In the genomic region with DNA sequence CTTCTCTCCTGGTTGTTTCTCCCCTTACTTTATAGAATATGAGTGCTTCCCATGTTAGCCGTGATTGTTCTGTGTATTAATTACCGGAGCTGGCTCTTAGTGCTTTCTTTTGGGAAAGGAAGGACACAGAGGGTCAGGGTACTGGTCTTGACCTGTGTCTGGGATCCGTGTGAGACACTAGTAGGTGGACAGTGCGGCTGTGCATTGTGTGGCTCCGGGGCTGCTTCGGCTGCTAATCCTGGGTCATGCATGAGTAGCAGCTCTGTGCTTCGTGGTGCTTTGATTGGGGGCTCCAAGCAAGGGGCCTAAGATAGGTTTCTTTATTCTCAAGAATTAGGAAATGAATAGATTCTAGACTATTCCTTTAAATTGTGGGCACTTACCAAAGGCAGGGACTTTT, we compare ENCODE assay signal across 15 mouse cellular contexts.
DNase-seq lines count a peak whose midpoint lies in the region; ATAC-seq lines count a peak whose summit lies in the region.
"Had no signal": no experiment of that assay in that cellular context is flagged by ENCODE, and none has a peak within 500 bp of the region (broad histone marks: within the 10 kb centered on the region; RNA-seq: fewer than 3 reads in every experiment).

No protein-coding gene starts in this region.

- ATAC-seq in forebrain, embryonic 13.5 days = no peak
- ATAC-seq in forebrain, embryonic 11.5 days (replicated peaks; ENCODE audit: low FRiP score) = no peak
- ATAC-seq in megakaryocyte, adult 5-6 weeks (ENCODE audit: poor library complexity, severe bottlenecking) = no peak
- ATAC-seq in midbrain, embryonic 12.5 days (ENCODE audit: low FRiP score, low read depth) = peak; percentile 68; the same call in 1 of the 2 replicates
- ATAC-seq in intestine, embryonic 15.5 days = no peak
- ATAC-seq: activated CD4-positive, CD25-positive, alpha-beta regulatory T cell, adult 4 months had no signal

- H3K4me3 ChIP-seq in forebrain, embryonic 13.5 days = no peak overlapping the region
- no peak overlapping the region for H3K4me3 ChIP-seq in forebrain, embryonic 11.5 days (ENCODE audit: low read depth, low read length)
- H3K4me3 ChIP-seq in megakaryocyte, embryonic 14.5 days (replicated peaks) = peak overlapping the region; percentile 18
- no peak overlapping the region for H3K4me3 ChIP-seq in midbrain, embryonic 12.5 days
- H3K4me3 ChIP-seq in intestine, embryonic 15.5 days (replicated peaks) = no peak overlapping the region
- H3K4me3 ChIP-seq: erythroblast, embryonic 14.5 days; liver, embryonic 13.5 days had no signal

- H3K27me3 ChIP-seq in forebrain, embryonic 13.5 days = no peaks in the 10 kb centered on the region
- H3K27me3 ChIP-seq in forebrain, embryonic 11.5 days (ENCODE audit: control insufficient read depth, insufficient read depth, low read length) = no peaks in the 10 kb centered on the region
- no peaks in the 10 kb centered on the region for H3K27me3 ChIP-seq in megakaryocyte, embryonic 14.5 days (replicated peaks)
- H3K27me3 ChIP-seq in midbrain, embryonic 12.5 days = no peaks in the 10 kb centered on the region
- no peaks in the 10 kb centered on the region for H3K27me3 ChIP-seq in intestine, embryonic 15.5 days (replicated peaks)
- H3K27me3 ChIP-seq: liver, embryonic 13.5 days had no signal

- H3K9ac ChIP-seq in forebrain, embryonic 13.5 days = no peak overlapping the region
- H3K9ac ChIP-seq in forebrain, embryonic 11.5 days (ENCODE audit: low read length) = no peak overlapping the region
- no peak overlapping the region for H3K9ac ChIP-seq in midbrain, embryonic 12.5 days (replicated peaks)
- H3K9ac ChIP-seq in intestine, embryonic 15.5 days = no peak overlapping the region
- H3K9ac ChIP-seq: liver, embryonic 13.5 days had no signal

- no peaks in the 10 kb centered on the region for H3K9me3 ChIP-seq in forebrain, embryonic 13.5 days (replicated peaks)
- no peaks in the 10 kb centered on the region for H3K9me3 ChIP-seq in forebrain, embryonic 11.5 days (ENCODE audit: control insufficient read depth, low read length)
- H3K9me3 ChIP-seq in megakaryocyte, embryonic 14.5 days = no peaks in the 10 kb centered on the region
- H3K9me3 ChIP-seq in midbrain, embryonic 12.5 days = no peaks in the 10 kb centered on the region
- H3K9me3 ChIP-seq in intestine, embryonic 15.5 days = no peaks in the 10 kb centered on the region
- H3K9me3 ChIP-seq: liver, embryonic 13.5 days had no signal

- 24% methylated on average over 7 of the region's 7 CpGs for WGBS in forebrain, embryonic 13.5 days
- 23% methylated on average over 7 of the region's 7 CpGs for WGBS in forebrain, embryonic 11.5 days
- WGBS in midbrain, embryonic 12.5 days = 10% methylated on average over 7 of the region's 7 CpGs
- WGBS in intestine, embryonic 15.5 days = 74% methylated on average over 7 of the region's 7 CpGs

- H3K36me3 ChIP-seq in forebrain, embryonic 13.5 days (ENCODE audit: poor library complexity, severe bottlenecking) = no peaks in the 10 kb centered on the region
- no peaks in the 10 kb centered on the region for H3K36me3 ChIP-seq in forebrain, embryonic 11.5 days (ENCODE audit: control insufficient read depth, insufficient read depth, low read length)
- H3K36me3 ChIP-seq in megakaryocyte, embryonic 14.5 days (replicated peaks; ENCODE audit: low read length) = peaks cover 48% of the 10 kb centered on the region
- H3K36me3 ChIP-seq in midbrain, embryonic 12.5 days = no peaks in the 10 kb centered on the region
- H3K36me3 ChIP-seq in intestine, embryonic 15.5 days = no peaks in the 10 kb centered on the region
- H3K36me3 ChIP-seq: liver, embryonic 13.5 days had no signal

- H3K4me2 ChIP-seq in forebrain, embryonic 13.5 days = no peak overlapping the region
- no peak overlapping the region for H3K4me2 ChIP-seq in forebrain, embryonic 11.5 days (ENCODE audit: low read depth, low read length, severe bottlenecking)
- no peak overlapping the region; the same call in 1 of the 2 replicates for H3K4me2 ChIP-seq in midbrain, embryonic 12.5 days (replicated peaks)
- no peak overlapping the region for H3K4me2 ChIP-seq in intestine, embryonic 15.5 days (replicated peaks)
- H3K4me2 ChIP-seq: liver, embryonic 13.5 days had no signal

- peaks cover 50% of the 10 kb centered on the region for H3K4me1 ChIP-seq in forebrain, embryonic 13.5 days
- peaks cover 17% of the 10 kb centered on the region for H3K4me1 ChIP-seq in forebrain, embryonic 11.5 days (replicated peaks; ENCODE audit: control insufficient read depth, insufficient read depth, low read length)
- H3K4me1 ChIP-seq in megakaryocyte, embryonic 14.5 days = peaks cover 100% of the 10 kb centered on the region
- H3K4me1 ChIP-seq in midbrain, embryonic 12.5 days = peaks cover 61% of the 10 kb centered on the region
- H3K4me1 ChIP-seq in intestine, embryonic 15.5 days (replicated peaks) = peaks cover 13% of the 10 kb centered on the region

- DNase-seq in forebrain, embryonic 11.5 days (ENCODE audit: low spot score) = no peak
- no peak for DNase-seq in ovary, postnatal 36 days (ENCODE audit: low spot score)
- DNase-seq: adrenal gland, postnatal 36 days; cerebellum, postnatal 10 days; heart, postnatal 10 days; kidney, adult 18-20 months; liver, embryonic 13.5 days; thymus, postnatal 25 days had no signal

- H3K27ac ChIP-seq in forebrain, embryonic 13.5 days = peak overlapping the region; percentile 64
- no peak overlapping the region for H3K27ac ChIP-seq in forebrain, embryonic 11.5 days (ENCODE audit: low read depth, low read length)
- H3K27ac ChIP-seq in midbrain, embryonic 12.5 days (replicated peaks) = peak overlapping the region; percentile 64
- no peak overlapping the region for H3K27ac ChIP-seq in intestine, embryonic 15.5 days

Comparison
In these comparisons a context has a peak if more than half of its experiments do, and no peak if none do; other contexts are left out.
1. H3K27ac ChIP-seq: peak in forebrain, embryonic 13.5 days (single experiment) and midbrain, embryonic 12.5 days (single experiment); none in forebrain, embryonic 11.5 days (single experiment) and intestine, embryonic 15.5 days (single experiment).